Mouse (Mus musculus): ENCODE measurements around the gene Ncs1. TPM values are rescaled to one million over a fixed set of nuclear protein-coding genes. Genes with fewer than 3 reads are reported as not detected.

Gene Ncs1
- polyA plus RNA-seq, 1 experiment from 2014 or later, result 66.5 TPM

- 21% methylated on average over 2 of the region's 2 CpGs for WGBS
- Histone ChIP-seq H3K27ac (replicated peaks) (no peak overlapping the region), H3K27me3 (replicated peaks; ENCODE audit: low read depth, poor library complexity, severe bottlenecking) (peaks cover 65% of the 10 kb centered on the region), H3K9me3 (no peaks in the 10 kb centered on the region), H3K36me3 (replicated peaks) (no peaks in the 10 kb centered on the region), H3K4me1 (peaks cover 22% of the 10 kb centered on the region), H3K4me3 (no peak overlapping the region)
- peak; percentile 39 for DNase-seq (ENCODE audit: low spot score)
These were observed 72.5 kb downstream of the Ncs1 start for GRCm38 (mm10) chr2:31318162-31318561.

GRCm38 (mm10) chr2:31319200-31319599 lies 73.6 kb downstream of the Ncs1 start:
- no peak overlapping the region for H3K27ac ChIP-seq (replicated peaks)
- no peak for DNase-seq (ENCODE audit: low spot score)
- no peaks in the 10 kb centered on the region for H3K36me3 ChIP-seq (replicated peaks)
- H3K4me3 ChIP-seq, result no peak overlapping the region
- peaks cover 27% of the 10 kb centered on the region for H3K4me1 ChIP-seq
- WGBS, result 75% methylated on average over 2 of the region's 2 CpGs
- peaks cover 55% of the 10 kb centered on the region for H3K27me3 ChIP-seq (replicated peaks; ENCODE audit: low read depth, poor library complexity, severe bottlenecking)
- no peaks in the 10 kb centered on the region for H3K9me3 ChIP-seq

DNA sequence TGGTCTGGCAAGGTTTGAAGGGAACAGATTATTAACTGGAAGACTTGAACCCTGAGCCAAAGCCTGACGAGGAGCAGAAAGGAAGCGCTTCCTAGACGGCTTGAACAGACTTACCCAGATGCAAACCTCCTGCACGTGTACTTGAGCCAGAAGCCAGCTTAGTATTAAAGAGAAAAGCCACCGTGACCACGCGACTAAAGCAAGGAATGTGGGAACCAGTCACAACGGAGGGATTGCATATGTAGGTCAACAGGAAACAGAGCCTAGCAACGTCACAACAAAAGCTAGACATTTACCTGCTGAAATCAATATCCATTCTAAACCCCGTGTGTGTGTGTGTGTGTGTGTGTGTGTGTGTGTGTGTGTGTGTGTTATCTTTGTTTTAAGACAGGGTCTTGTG lies 81.6 kb downstream of the Ncs1 start:
- 55% methylated on average over 10 of the region's 10 CpGs for WGBS
- Histone ChIP-seq H3K27ac (replicated peaks) (no peak overlapping the region), H3K27me3 (replicated peaks; ENCODE audit: low read depth, poor library complexity, severe bottlenecking) (no peaks in the 10 kb centered on the region), H3K9me3 (no peaks in the 10 kb centered on the region), H3K4me3 (no peak overlapping the region), H3K4me1 (peaks cover 16% of the 10 kb centered on the region), H3K36me3 (replicated peaks) (no peaks in the 10 kb centered on the region)
- peak; percentile 29 for DNase-seq (ENCODE audit: low spot score)

- Histone ChIP-seq H3K4me1 (peaks cover 47% of the 10 kb centered on the region), H3K4me3 (no peak overlapping the region), H3K27ac (replicated peaks) (no peak overlapping the region; the same call in 1 of the 2 replicates), H3K36me3 (replicated peaks) (no peaks in the 10 kb centered on the region), H3K9me3 (no peaks in the 10 kb centered on the region), H3K27me3 (replicated peaks; ENCODE audit: low read depth, poor library complexity, severe bottlenecking) (peaks cover 18% of the 10 kb centered on the region; the same call in 1 of the 2 replicates)
- no peak for DNase-seq (ENCODE audit: low spot score)
- 60% methylated on average over 12 of the region's 12 CpGs for WGBS
These were observed 92.2 kb downstream of the Ncs1 start for GRCm38 (mm10) chr2:31337706-31338330.

GRCm38 (mm10) chr2:31339826-31340225 lies 94.2 kb downstream of the Ncs1 start:
- H3K27ac ChIP-seq (replicated peaks), result peak overlapping the region; percentile 69
- peak; percentile 85 for DNase-seq (ENCODE audit: low spot score)

DNA sequence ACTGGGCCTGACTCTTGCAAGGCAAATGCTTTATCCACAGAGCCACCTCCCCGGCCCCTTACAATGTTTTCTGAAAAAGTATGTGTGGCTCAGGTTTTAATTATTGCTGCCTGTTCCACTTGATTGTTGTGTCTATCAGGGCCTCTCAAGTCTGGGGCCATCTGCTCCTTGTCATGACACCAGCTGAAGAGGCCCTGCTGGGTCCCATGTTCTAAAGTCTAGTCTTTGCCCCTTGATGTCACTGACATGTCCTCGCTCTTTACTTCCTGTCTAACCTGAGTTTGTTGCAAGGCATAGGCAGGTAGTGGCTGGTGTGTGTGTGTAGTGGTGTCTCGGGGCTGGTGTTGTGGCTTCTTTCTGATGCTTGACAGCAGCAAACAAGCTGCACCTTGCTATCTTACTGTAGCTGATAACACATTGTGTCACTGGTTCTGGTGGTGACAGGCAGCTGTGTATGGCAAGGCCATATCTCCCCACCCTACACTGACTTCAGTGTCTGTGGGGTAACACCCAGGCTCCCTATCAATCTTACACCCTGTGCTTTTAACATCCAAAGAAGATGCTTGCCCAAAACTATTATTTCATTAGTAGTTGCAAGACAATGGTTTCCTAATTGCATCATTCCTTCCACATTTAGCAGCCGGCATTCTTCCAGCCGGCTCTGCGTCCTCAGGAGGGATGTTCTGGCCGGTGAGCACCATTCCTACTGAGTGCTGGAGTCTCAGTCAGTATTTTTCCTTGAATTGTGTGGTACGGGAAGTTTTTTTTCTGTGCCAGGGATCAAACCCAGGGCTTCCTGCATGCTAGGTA lies 96.3 kb downstream of the Ncs1 start:
- no peak for DNase-seq (ENCODE audit: low spot score)
- H3K4me3 ChIP-seq, result no peak overlapping the region
- H3K36me3 ChIP-seq (replicated peaks), result no peaks in the 10 kb centered on the region
- H3K4me1 ChIP-seq, result peaks cover 47% of the 10 kb centered on the region
- no peak overlapping the region for H3K27ac ChIP-seq (replicated peaks)
- 77% methylated on average over 8 of the region's 8 CpGs for WGBS
- no peaks in the 10 kb centered on the region for H3K9me3 ChIP-seq
- peaks cover 10% of the 10 kb centered on the region; the same call in 1 of the 2 replicates for H3K27me3 ChIP-seq (replicated peaks; ENCODE audit: low read depth, poor library complexity, severe bottlenecking)

More at GRCm38 (mm10) chr2:31339826-31340225, 94.2 kb downstream of the Ncs1 start:
- H3K4me3 ChIP-seq, result peak overlapping the region; percentile 14; the same call in 1 of the 2 replicates
- peaks cover 47% of the 10 kb centered on the region for H3K4me1 ChIP-seq
- 29% methylated on average over 9 of the region's 9 CpGs for WGBS
- no peaks in the 10 kb centered on the region for H3K36me3 ChIP-seq (replicated peaks)
- H3K27me3 ChIP-seq (replicated peaks; ENCODE audit: low read depth, poor library complexity, severe bottlenecking), result peaks cover 18% of the 10 kb centered on the region; the same call in 1 of the 2 replicates
- no peaks in the 10 kb centered on the region for H3K9me3 ChIP-seq

Other genes starting within 250 kb of the Ncs1 start
- gene Fnbp1, start 103.8 kb upstream of the Ncs1 start, polyA plus RNA-seq (2016; fragmentation: Nextera tagmentation; extraction: Ambion mirVana), result 15.7 and 17.0 TPM in 2 replicates
- gene Gpr107, start 93.5 kb upstream of the Ncs1 start, polyA plus RNA-seq (2016; fragmentation: Nextera tagmentation; extraction: Ambion mirVana), result 28.7 and 32.4 TPM in 2 replicates
- 0.15 TPM in 1 of 2 replicates, not detected in the other for gene Hmcn2, start 68.6 kb downstream of the Ncs1 start, polyA plus RNA-seq (2016; fragmentation: Nextera tagmentation; extraction: Ambion mirVana)
- gene Ass1, start 224.4 kb downstream of the Ncs1 start, polyA plus RNA-seq (2016; fragmentation: Nextera tagmentation; extraction: Ambion mirVana), result 13.0 and 16.1 TPM in 2 replicates

All from embryonic facial prominence, embryonic 10.5 days (tissue).